Mouse (Mus musculus) cerebellum, adult 18-20 months (tissue): ENCODE data around the gene Thada.

ENCODE experiments used
- DNase-seq, 2 experiments: peaks; one replicate each; pipeline ENCODE4 v3.0.0; 2021

The Thada gene

GRCm38 (mm10) chr17:84282388-84283280 lies 183.4 kb downstream of the Thada start:
- DNase-seq = no peak

GRCm38 (mm10) chr17:84279001-84279400 lies 187.0 kb downstream of the Thada start:
- no peak for DNase-seq

- no peak for DNase-seq
These were observed 187.6 kb downstream of the Thada start for GRCm38 (mm10) chr17:84278193-84278953.

GRCm38 (mm10) chr17:84274999-84275398 lies 191.0 kb downstream of the Thada start:
- no peak for DNase-seq

- no peak for DNase-seq
These were observed 191.8 kb downstream of the Thada start for GRCm38 (mm10) chr17:84274163-84274562.

- no peak for DNase-seq
These were observed 193.3 kb downstream of the Thada start for GRCm38 (mm10) chr17:84272557-84273261.

- DNase-seq = no peak
These were observed 194.3 kb downstream of the Thada start for GRCm38 (mm10) chr17:84271566-84272202.

GRCm38 (mm10) chr17:84269722-84270121 lies 196.3 kb downstream of the Thada start:
- DNase-seq = no peak

- DNase-seq = no peak
These were observed 197.6 kb downstream of the Thada start for GRCm38 (mm10) chr17:84268450-84268849.

- no peak for DNase-seq
These were observed 198.4 kb downstream of the Thada start for GRCm38 (mm10) chr17:84267456-84268074.

GRCm38 (mm10) chr17:84266161-84266948 lies 199.7 kb downstream of the Thada start:
- no peak for DNase-seq

- no peak for DNase-seq
These were observed 200.4 kb downstream of the Thada start for GRCm38 (mm10) chr17:84265480-84266130.

GRCm38 (mm10) chr17:84264305-84264704 lies 201.7 kb downstream of the Thada start:
- DNase-seq = no peak

GRCm38 (mm10) chr17:84263591-84263990 lies 202.4 kb downstream of the Thada start:
- no peak for DNase-seq

- no peak for DNase-seq
These were observed 203.6 kb downstream of the Thada start for GRCm38 (mm10) chr17:84262325-84262979.

GRCm38 (mm10) chr17:84261010-84261409 lies 205.0 kb downstream of the Thada start:
- no peak for DNase-seq

- DNase-seq = no peak
These were observed 205.8 kb downstream of the Thada start for GRCm38 (mm10) chr17:84260226-84260625.

GRCm38 (mm10) chr17:84258638-84259261 lies 207.3 kb downstream of the Thada start:
- DNase-seq = peak; percentile 15 to 19

GRCm38 (mm10) chr17:84257927-84258532 lies 208.0 kb downstream of the Thada start:
- DNase-seq = no peak
